Mouse (Mus musculus) forebrain, embryonic 14.5 days (tissue): ENCODE measurements around the gene Zbtb2. TPM values are rescaled to one million over a fixed set of nuclear protein-coding genes. Genes with fewer than 3 reads are reported as not detected.

ENCODE experiments used
- ATAC-seq: fragments of 200-750 bp; cut with Nextera tagmentation; 2 replicates; pipeline ENCODE4 v1.8.0; 2017; ENCODE audit warnings: mild to moderate bottlenecking, moderate library complexity
- DNase-seq: peaks from one replicate; pipeline ENCODE4 v3.0.0-alpha.2; 2015; ENCODE audit warnings: low spot score
- H3K27ac ChIP-seq: fragments of 300-500 bp; sonication (generic); 2 replicates; pipeline ENCODE4 v1.5.1; 2014; ENCODE audit warnings: low read depth, mild to moderate bottlenecking, control low read depth, low read length, moderate library complexity
- H3K27me3 ChIP-seq: fragments of 300-500 bp; sonication (generic); replicated peaks from 2 replicates; pipeline ENCODE4 v1.6.1; 2014; ENCODE audit warnings: low read length, control low read depth, mixed read lengths; ENCODE audit not compliant: control insufficient read depth, insufficient read depth
- H3K36me3 ChIP-seq: fragments of 300-500 bp; sonication (generic); 2 replicates; pipeline ENCODE4 v1.6.1; 2014; ENCODE audit warnings: low read length, control low read depth; ENCODE audit not compliant: control insufficient read depth, insufficient read depth
- H3K4me1 ChIP-seq: fragments of 300-500 bp; sonication (generic); 2 replicates; pipeline ENCODE4 v1.6.1; 2014; ENCODE audit warnings: antibody characterized with exemption, low read length, control low read depth; ENCODE audit not compliant: control insufficient read depth, insufficient read depth
- H3K4me2 ChIP-seq: fragments of 300-500 bp; sonication (generic); 2 replicates; pipeline ENCODE4 v1.6.1; 2014; ENCODE audit warnings: mild to moderate bottlenecking, control low read depth, low read length
- H3K4me3 ChIP-seq: fragments of 300-500 bp; sonication (generic); 2 replicates; pipeline ENCODE4 v1.5.1; 2014; ENCODE audit warnings: low read depth, low read length, control low read depth
- H3K9ac ChIP-seq: fragments of 300-500 bp; sonication (generic); 2 replicates; pipeline ENCODE4 v1.6.1; 2014; ENCODE audit warnings: mild to moderate bottlenecking, low read length, control low read depth, moderate library complexity
- H3K9me3 ChIP-seq: fragments of 300-500 bp; sonication (generic); replicated peaks from 2 replicates; pipeline ENCODE4 v1.6.1; 2016; ENCODE audit warnings: low read length, control low read depth, mixed read lengths; ENCODE audit not compliant: control insufficient read depth
- WGBS: fragments of 180-500 bp; shearing (Covaris S2); extraction: QIAGEN DNeasy Blood & Tissue Kit; methylation state at CpG from one replicate; pipeline ENCODE4 v1.1.7; 2014; 5-methylcytosine and 5-hydroxymethylcytosine counted together
- polyA plus RNA-seq: library from polyadenylated mRNA; unstranded; fragments of >200 nt; fragmentation: Nextera tagmentation; extraction: Ambion mirVana; gene quantifications from 2 replicates; pipeline ENCODE4 v1.2.1, GENCODE M21; 2014

Zbtb2 gene
- polyA plus RNA-seq, 1 experiment from 2014 or later, result 16.5 TPM

DNA sequence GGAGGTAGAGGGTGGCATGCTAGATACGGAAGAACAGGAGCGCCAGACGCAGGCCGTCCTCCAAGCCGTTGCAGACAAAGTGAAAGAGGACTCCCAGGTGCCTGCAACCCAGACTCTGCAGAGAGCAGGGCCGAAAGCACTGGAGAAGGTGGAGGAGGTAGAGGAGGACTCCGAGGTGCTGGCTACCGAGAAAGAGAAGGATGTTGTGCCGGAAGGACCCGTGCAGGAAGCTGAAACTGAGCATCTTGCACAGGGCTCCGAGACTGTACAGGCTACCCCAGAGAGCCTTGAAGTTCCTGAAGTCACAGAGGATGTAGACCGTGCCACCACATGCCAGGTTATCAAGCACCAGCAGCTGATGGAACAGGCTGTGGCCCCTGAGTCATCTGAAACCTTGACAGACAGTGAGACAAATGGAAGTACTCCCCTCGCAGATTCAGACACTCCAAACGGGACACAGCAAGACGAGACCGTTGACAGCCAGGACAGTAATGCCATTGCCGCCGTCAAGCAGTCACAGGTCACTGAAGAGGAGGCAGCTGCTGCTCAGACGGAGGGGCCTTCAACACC is 31.9 kb downstream of the Zbtb2 start:
- H3K4me3 ChIP-seq, result no peak overlapping the region
- no peak for DNase-seq
- WGBS, result 95% methylated on average over 19 of the region's 19 CpGs

DNA sequence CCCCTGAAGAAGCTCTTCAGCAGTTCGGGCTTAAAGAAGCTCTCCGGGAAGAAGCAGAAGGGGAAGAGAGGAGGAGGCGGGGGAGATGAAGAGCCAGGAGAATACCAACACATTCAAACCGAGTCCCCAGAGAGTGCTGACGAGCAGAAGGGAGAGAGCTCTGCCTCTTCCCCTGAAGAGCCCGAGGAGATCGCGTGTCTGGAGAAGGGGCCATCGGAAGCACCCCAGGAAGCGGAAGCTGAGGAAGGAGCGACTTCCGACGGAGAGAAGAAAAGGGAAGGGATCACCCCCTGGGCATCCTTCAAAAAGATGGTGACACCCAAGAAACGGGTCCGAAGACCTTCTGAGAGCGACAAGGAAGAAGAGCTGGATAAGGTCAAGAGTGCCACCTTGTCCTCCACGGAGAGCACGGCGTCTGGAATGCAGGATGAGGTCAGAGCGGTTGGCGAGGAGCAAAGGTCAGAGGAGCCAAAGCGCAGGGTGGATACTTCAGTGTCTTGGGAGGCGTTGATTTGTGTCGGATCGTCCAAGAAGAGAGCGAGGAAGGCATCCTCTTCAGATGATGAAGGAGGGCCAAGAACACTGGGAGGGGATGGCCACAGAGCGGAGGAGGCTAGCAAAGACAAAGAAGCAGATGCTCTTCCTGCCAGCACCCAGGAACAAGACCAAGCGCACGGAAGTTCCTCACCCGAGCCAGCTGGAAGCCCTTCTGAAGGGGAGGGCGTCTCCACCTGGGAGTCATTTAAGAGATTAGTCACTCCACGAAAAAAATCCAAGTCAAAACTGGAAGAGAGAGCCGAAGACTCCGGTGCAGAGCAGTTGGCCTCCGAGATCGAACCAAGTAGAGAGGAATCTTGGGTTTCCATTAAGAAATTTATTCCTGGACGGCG is 33.3 kb downstream of the Zbtb2 start:
- DNase-seq (no peak), ATAC-seq (no peak)
- no peaks in the 10 kb centered on the region for H3K9me3 ChIP-seq
- H3K4me3 ChIP-seq, result no peak overlapping the region
- H3K4me2 ChIP-seq, result no peak overlapping the region
- WGBS, result 94% methylated on average over 38 of the region's 38 CpGs
- H3K27ac ChIP-seq, result no peak overlapping the region
- H3K9ac ChIP-seq, result no peak overlapping the region
- no peaks in the 10 kb centered on the region for H3K27me3 ChIP-seq
- H3K4me1 ChIP-seq, result no peaks in the 10 kb centered on the region
- H3K36me3 ChIP-seq, result 0 out of 2 replicates have a peak, but pooled peaks cover 2% of the 10 kb centered on the region

More for the DNA sequence above, 31.9 kb downstream of the Zbtb2 start:
- no peaks in the 10 kb centered on the region for H3K27me3 ChIP-seq
- no peak overlapping the region for H3K4me2 ChIP-seq
- 0 out of 2 replicates have a peak, but pooled peaks cover 2% of the 10 kb centered on the region for H3K36me3 ChIP-seq
- H3K9ac ChIP-seq, result no peak overlapping the region
- no peak for ATAC-seq
- H3K9me3 ChIP-seq, result no peaks in the 10 kb centered on the region
- H3K27ac ChIP-seq, result no peak overlapping the region
- no peaks in the 10 kb centered on the region for H3K4me1 ChIP-seq

DNA sequence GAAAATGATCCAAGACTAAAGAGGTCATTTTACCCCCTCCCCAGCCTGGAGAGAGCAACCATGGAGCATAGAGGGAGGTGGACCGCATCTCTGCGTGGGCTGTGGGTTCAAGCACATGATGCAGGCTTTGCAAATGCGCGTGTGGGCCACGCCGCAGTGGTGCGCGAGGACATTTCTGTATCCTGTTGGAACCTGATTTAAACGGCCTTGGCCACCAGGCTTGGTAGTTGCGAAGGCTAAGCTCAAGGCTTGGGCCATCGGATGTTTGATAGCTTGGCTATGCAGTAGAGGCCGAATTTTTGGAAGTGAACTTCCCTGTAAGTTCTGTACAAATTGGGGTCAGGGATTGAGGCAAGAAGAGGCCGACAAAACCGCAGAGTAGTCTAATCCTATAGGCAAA is 40.3 kb downstream of the Zbtb2 start:
- Histone ChIP-seq H3K4me2 (no peak overlapping the region), H3K27ac (no peak overlapping the region), H3K36me3 (no peaks in the 10 kb centered on the region), H3K27me3 (no peaks in the 10 kb centered on the region), H3K4me1 (no peaks in the 10 kb centered on the region), H3K4me3 (no peak overlapping the region), H3K9me3 (no peaks in the 10 kb centered on the region), H3K9ac (no peak overlapping the region)
- DNase-seq (no peak), ATAC-seq (no peak; the same call in 1 of the 2 replicates)
- WGBS, result 96% methylated on average over 14 of the region's 14 CpGs

DNA sequence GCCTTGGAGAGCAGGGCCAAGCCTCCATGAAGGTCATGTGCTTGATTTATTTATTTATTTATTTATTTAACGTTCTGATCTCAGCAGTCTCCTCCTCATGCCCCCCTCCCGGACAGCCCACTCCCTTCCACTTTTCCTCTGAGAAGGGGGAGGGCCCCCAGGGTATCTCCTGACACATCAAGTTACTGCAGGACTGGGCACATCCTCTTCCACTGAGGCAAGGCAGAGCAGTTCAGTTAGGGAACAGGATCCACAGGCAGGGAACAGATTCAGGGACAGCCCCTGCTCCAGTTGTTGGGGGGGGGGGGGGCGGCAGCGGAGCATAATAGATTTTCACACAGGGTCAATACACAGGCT is 40.8 kb downstream of the Zbtb2 start:
- H3K4me2 ChIP-seq, result peak overlapping the region; percentile 49
- H3K36me3 ChIP-seq, result no peaks in the 10 kb centered on the region
- DNase-seq (no peak), ATAC-seq (peak; percentile 52; the same call in 1 of the 2 replicates)
- H3K27me3 ChIP-seq, result no peaks in the 10 kb centered on the region
- H3K9me3 ChIP-seq, result no peaks in the 10 kb centered on the region
- 78% methylated on average over 4 of the region's 4 CpGs for WGBS
- H3K4me1 ChIP-seq, result no peaks in the 10 kb centered on the region
- H3K27ac ChIP-seq, result no peak overlapping the region
- H3K4me3 ChIP-seq, result no peak overlapping the region
- no peak overlapping the region for H3K9ac ChIP-seq

DNA sequence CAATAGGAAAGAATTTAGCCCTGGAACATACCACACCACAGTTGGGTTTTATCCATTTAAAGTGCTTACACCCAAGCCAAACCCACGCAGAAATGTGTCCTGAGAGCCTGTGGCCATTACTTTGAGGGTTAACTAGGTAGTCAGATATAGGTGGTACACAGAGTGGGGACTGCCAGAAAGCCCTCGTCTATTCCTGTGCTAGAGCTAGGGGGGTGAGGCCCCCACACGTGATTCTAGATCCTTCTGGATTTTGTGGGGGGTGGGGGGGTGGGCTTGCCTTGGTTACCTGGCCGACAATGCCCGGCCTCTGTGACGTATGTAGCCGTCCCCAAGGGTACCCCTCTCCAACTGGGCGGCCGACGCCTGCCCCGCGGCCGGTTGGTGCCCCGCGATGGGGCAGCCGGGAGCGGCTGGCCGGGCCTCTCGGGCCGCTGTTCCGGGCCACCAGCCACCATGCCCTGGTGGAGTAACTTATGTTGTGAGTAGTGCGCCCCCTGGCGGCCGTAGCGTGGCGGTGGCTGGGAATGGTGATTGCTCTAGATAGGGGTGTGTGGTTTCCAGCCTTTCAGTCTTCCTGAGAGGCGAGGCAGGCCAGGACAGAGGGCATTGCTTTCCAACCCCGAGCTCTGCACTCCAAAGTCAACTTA is 41.3 kb downstream of the Zbtb2 start:
- no peaks in the 10 kb centered on the region for H3K4me1 ChIP-seq
- no peaks in the 10 kb centered on the region for H3K27me3 ChIP-seq
- H3K9ac ChIP-seq, result peak overlapping the region; percentile 52; the same call in 1 of the 2 replicates
- H3K36me3 ChIP-seq, result no peaks in the 10 kb centered on the region
- H3K9me3 ChIP-seq, result no peaks in the 10 kb centered on the region
- ATAC-seq (peak; percentile 91), DNase-seq (peak; percentile 89)
- no peak overlapping the region for H3K27ac ChIP-seq
- peak overlapping the region; percentile 49 for H3K4me2 ChIP-seq
- H3K4me3 ChIP-seq, result no peak overlapping the region
- 5% methylated on average over 20 of the region's 28 CpGs for WGBS

DNA sequence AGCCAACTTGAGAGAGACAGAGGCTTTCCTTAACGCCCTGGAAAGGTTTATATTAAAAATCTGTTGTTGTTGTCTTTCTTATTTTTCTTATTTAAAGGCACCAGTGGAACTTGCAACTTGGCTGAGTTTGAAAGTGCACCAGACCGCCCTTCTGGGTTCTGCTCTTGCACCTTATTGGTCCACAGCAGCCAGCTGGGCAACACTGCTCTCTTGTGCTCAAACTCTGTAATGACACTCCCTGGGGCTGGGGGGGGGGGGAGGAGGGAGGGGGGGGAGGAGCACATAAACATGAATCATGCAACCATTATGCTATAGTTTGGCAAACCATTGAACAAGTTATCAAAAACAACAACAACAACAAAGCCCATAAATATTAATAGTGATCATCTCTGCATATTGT is 46.5 kb downstream of the Zbtb2 start:
- 21% methylated on average over 2 of the region's 2 CpGs for WGBS
- Histone ChIP-seq H3K36me3 (no peaks in the 10 kb centered on the region), H3K9me3 (no peaks in the 10 kb centered on the region), H3K27me3 (no peaks in the 10 kb centered on the region), H3K4me2 (no peak overlapping the region), H3K27ac (no peak overlapping the region), H3K4me3 (no peak overlapping the region), H3K4me1 (no peaks in the 10 kb centered on the region), H3K9ac (no peak overlapping the region)
- DNase-seq (peak; percentile 47), ATAC-seq (peak; percentile 67; the same call in 1 of the 2 replicates)

DNA sequence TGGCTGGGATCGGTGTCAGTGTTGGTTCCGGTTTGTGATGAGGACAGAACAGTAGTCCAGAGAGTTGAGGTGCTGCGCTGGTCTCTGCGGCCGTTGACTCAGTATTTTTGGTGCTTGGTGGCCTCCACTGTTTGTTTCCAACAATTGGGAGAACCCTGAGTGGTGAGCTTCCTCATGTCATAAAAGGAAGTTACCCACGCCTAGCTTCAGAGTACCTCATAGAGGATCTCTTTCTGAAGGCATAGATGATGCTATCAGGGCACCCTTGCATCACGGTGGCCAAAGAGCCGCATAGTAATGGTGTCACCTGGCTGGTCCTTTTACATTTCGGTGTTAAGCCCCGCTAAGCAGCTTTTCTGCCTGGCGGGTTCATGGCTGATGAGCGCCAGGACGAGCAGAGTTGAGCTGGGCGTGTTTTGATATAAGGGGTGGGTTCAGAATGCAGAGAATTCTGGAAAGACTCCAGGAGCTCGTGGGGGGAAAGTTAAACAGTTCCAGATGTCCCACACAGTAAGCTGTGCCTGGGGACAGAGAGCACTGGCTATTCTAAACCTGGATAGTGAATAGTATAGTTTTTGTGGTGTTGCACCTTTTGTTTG is 48.9 kb downstream of the Zbtb2 start:
- ATAC-seq (no peak), DNase-seq (peak; percentile 38)
- no peaks in the 10 kb centered on the region for H3K27me3 ChIP-seq
- H3K9me3 ChIP-seq, result no peaks in the 10 kb centered on the region
- H3K4me2 ChIP-seq, result no peak overlapping the region
- H3K4me1 ChIP-seq, result peaks cover 5% of the 10 kb centered on the region
- WGBS, result 51% methylated on average over 15 of the region's 15 CpGs
- H3K9ac ChIP-seq, result no peak overlapping the region
- no peak overlapping the region for H3K27ac ChIP-seq
- no peak overlapping the region for H3K4me3 ChIP-seq
- H3K36me3 ChIP-seq, result no peaks in the 10 kb centered on the region

DNA sequence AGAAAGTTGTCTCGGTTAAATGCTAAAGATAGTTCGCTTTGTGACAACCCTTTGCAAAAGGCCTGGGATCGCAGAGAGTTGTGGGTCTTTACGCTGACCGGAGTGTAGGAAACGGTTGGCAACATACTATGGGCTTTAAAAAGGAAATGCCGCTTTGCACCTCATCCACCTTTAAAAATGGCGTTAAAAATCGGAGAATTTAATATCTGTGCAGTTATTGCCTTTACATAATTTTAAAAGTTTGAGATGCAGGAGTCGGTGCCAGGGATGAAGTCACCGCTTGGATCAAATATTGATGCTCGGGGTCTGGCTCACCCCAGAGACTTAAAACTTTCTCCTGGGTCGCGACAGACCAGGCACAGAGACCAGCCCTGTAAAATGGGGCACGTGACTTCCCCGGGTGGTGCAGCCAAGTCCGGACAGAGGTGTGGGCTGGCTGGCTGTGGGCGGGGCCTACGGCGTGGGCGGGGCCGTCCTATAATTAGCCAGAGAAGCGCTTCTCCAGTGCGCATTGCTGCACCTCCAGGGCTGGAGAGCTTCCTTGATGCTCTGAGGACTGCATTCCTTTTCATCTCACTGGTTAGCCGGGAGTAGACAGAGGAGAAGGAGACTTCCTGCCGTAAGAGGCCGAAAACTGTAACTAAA is 53.7 kb downstream of the Zbtb2 start:
- 9% methylated on average over 27 of the region's 27 CpGs for WGBS
- H3K4me3 ChIP-seq, result peak overlapping the region; percentile 22
- H3K36me3 ChIP-seq, result no peaks in the 10 kb centered on the region
- DNase-seq (peak; percentile 58), ATAC-seq (peak; percentile 86)
- peak overlapping the region; percentile 51 for H3K4me2 ChIP-seq
- peak overlapping the region; percentile 25; the same call in 1 of the 2 replicates for H3K9ac ChIP-seq
- peaks cover 7% of the 10 kb centered on the region for H3K4me1 ChIP-seq
- H3K9me3 ChIP-seq, result no peaks in the 10 kb centered on the region
- no peak overlapping the region for H3K27ac ChIP-seq
- H3K27me3 ChIP-seq, result no peaks in the 10 kb centered on the region
